Mouse (Mus musculus) stomach, postnatal 0 days (tissue): ENCODE measurements at regions not wholly inside any gene's neighbourhood (a gene's known extent, or its start where the extent isn't known, plus 50 kb on each side); places are given as distances from the start of the nearest gene placed in this dataset.
A peak's percentile ranks its signal among the peaks of the same experiment; 100 is the strongest.

Source experiments
- ATAC-seq: fragments of 200-750 bp; cut with Nextera tagmentation; 2 replicates; pipeline ENCODE4 v1.8.0; 2017; ENCODE audit not compliant: low FRiP score, low TSS enrichment
- DNase-seq: peaks from one replicate; pipeline ENCODE4 v3.0.0-alpha.2; 2016; ENCODE audit warnings: low spot score
- H3K27ac ChIP-seq: fragments of 300-500 bp; sonication (generic); replicated peaks from 2 replicates; pipeline ENCODE4 v1.5.1; 2014; ENCODE audit warnings: mild to moderate bottlenecking, control low read depth
- H3K27me3 ChIP-seq: fragments of 300-500 bp; sonication (generic); 2 replicates; pipeline ENCODE4 v1.6.1; 2014; ENCODE audit warnings: low read length; ENCODE audit not compliant: control insufficient read depth, insufficient read depth
- H3K36me3 ChIP-seq: fragments of 300-500 bp; sonication (generic); 2 replicates; pipeline ENCODE4 v1.6.1; 2014; ENCODE audit warnings: low read length, mixed read lengths; ENCODE audit not compliant: control insufficient read depth, insufficient read depth
- H3K4me1 ChIP-seq: fragments of 300-500 bp; sonication (generic); replicated peaks from 2 replicates; pipeline ENCODE4 v1.6.1; 2014; ENCODE audit warnings: antibody characterized with exemption; ENCODE audit not compliant: control insufficient read depth, insufficient read depth
- H3K4me2 ChIP-seq: fragments of 300-500 bp; sonication (generic); replicated peaks from 2 replicates; pipeline ENCODE4 v1.6.1; 2014; ENCODE audit warnings: low read depth, mild to moderate bottlenecking, control low read depth, moderate library complexity
- H3K4me3 ChIP-seq: fragments of 300-500 bp; sonication (generic); 2 replicates; pipeline ENCODE4 v1.5.1; 2014; ENCODE audit warnings: low read depth, low read length, control low read depth
- H3K9ac ChIP-seq: fragments of 300-500 bp; sonication (generic); 2 replicates; pipeline ENCODE4 v1.6.1; 2014; ENCODE audit warnings: mild to moderate bottlenecking, low read length, control low read depth, mixed read lengths
- H3K9me3 ChIP-seq: fragments of 300-500 bp; sonication (generic); 2 replicates; pipeline ENCODE4 v1.6.1; 2016; ENCODE audit warnings: low read length; ENCODE audit not compliant: control insufficient read depth
- CTCF ChIP-seq: IDR thresholded peaks from 2 replicates; pipeline ENCODE4 v1.5.1; 2016; ENCODE audit warnings: antibody characterized with exemption, low read depth, mild to moderate bottlenecking, moderate library complexity
- EP300 ChIP-seq: optimal IDR thresholded peaks from 2 replicates; pipeline ENCODE3; 2016; ENCODE audit warnings: antibody characterized with exemption
- WGBS: fragments of 180-500 bp; shearing (Covaris S2); extraction: QIAGEN DNeasy Blood & Tissue Kit; methylation state at CpG from one replicate; pipeline ENCODE4 v1.1.7; 2014; 5-methylcytosine and 5-hydroxymethylcytosine counted together

DNA sequence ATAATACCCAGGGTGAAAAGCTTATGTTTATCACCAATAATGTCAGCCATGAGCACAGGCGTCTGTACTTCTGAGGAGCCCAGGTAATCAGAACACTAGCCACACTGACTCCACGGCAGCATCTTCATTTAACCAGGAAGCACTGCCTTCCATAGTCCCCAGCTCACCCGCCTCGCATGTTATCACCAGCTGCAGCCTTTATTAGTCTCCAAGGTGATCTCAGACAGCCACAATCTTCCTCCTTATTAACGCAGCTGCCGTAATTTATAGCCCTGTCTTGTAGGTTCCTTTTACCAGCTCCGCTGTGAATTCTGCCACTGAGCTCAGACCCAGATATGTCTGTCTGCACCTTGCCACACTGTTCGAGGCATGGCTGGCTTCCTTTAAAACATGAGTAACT lies 127.2 kb upstream of the Sh3bp4 start:
- DNase-seq (no peak), ATAC-seq (no peak)
- Histone ChIP-seq H3K36me3 (no peaks in the 10 kb centered on the region), H3K9ac (no peak overlapping the region), H3K4me3 (no peak overlapping the region), H3K4me2 (no peak overlapping the region), H3K4me1 (no peaks in the 10 kb centered on the region), H3K27ac (no peak overlapping the region), H3K27me3 (no peaks in the 10 kb centered on the region), H3K9me3 (no peaks in the 10 kb centered on the region)
- WGBS, result 66% methylated on average over 8 of the region's 8 CpGs
- TF ChIP-seq EP300 (no peak), CTCF (no peak)

- Histone ChIP-seq H3K4me1 (no peaks in the 10 kb centered on the region), H3K27me3 (no peaks in the 10 kb centered on the region), H3K4me3 (no peak overlapping the region), H3K27ac (peak overlapping the region; percentile 40; the same call in 1 of the 2 replicates), H3K4me2 (no peak overlapping the region), H3K9me3 (no peaks in the 10 kb centered on the region), H3K36me3 (no peaks in the 10 kb centered on the region), H3K9ac (no peak overlapping the region)
- WGBS, result 76% methylated on average over 10 of the region's 10 CpGs
- DNase-seq (no peak), ATAC-seq (no peak)
- TF ChIP-seq CTCF (no peak), EP300 (no peak)
Measured at GRCm38 (mm10) chr1:88945868-88946267, 124.3 kb upstream of the Sh3bp4 start.

GRCm38 (mm10) chr1:88946374-88946773 lies 123.8 kb upstream of the Sh3bp4 start:
- ATAC-seq, result peak; percentile 49; the same call in 1 of the 2 replicates
- WGBS, result 36% methylated on average over 8 of the region's 8 CpGs

GRCm38 (mm10) chr1:88949911-88950310 lies 120.3 kb upstream of the Sh3bp4 start:
- no peak overlapping the region for H3K9ac ChIP-seq
- 70% methylated on average over 1 of the region's 1 CpGs for WGBS
- H3K27me3 ChIP-seq, result no peaks in the 10 kb centered on the region
- no peak overlapping the region for H3K4me2 ChIP-seq
- no peak for TF ChIP-seq EP300
- H3K9me3 ChIP-seq, result no peaks in the 10 kb centered on the region
- H3K4me1 ChIP-seq, result no peaks in the 10 kb centered on the region
- DNase-seq, result no peak
- H3K36me3 ChIP-seq, result no peaks in the 10 kb centered on the region
- ATAC-seq, result no peak; the same call in 1 of the 2 replicates
- H3K4me3 ChIP-seq, result no peak overlapping the region
- no peak overlapping the region for H3K27ac ChIP-seq

More at GRCm38 (mm10) chr1:88946374-88946773, 123.8 kb upstream of the Sh3bp4 start:
- H3K4me2 ChIP-seq, result no peak overlapping the region
- no peak overlapping the region for H3K4me3 ChIP-seq
- TF ChIP-seq EP300 (no peak), CTCF (no peak)
- DNase-seq, result no peak
- H3K4me1 ChIP-seq, result no peaks in the 10 kb centered on the region
- H3K27ac ChIP-seq, result no peak overlapping the region; the same call in 1 of the 2 replicates
- H3K9ac ChIP-seq, result no peak overlapping the region
- H3K9me3 ChIP-seq, result no peaks in the 10 kb centered on the region
- no peaks in the 10 kb centered on the region for H3K36me3 ChIP-seq
- H3K27me3 ChIP-seq, result no peaks in the 10 kb centered on the region

GRCm38 (mm10) chr1:88953516-88953915 lies 116.7 kb upstream of the Sh3bp4 start:
- no peaks in the 10 kb centered on the region for H3K4me1 ChIP-seq
- H3K9ac ChIP-seq, result no peak overlapping the region
- H3K4me2 ChIP-seq, result no peak overlapping the region
- no peaks in the 10 kb centered on the region for H3K27me3 ChIP-seq
- no peak overlapping the region for H3K27ac ChIP-seq
- DNase-seq, result no peak
- 67% methylated on average over 4 of the region's 4 CpGs for WGBS
- ATAC-seq, result no peak
- no peaks in the 10 kb centered on the region for H3K36me3 ChIP-seq
- H3K4me3 ChIP-seq, result no peak overlapping the region
- no peaks in the 10 kb centered on the region for H3K9me3 ChIP-seq
- TF ChIP-seq EP300, result no peak
- TF ChIP-seq CTCF, result no peak

DNA sequence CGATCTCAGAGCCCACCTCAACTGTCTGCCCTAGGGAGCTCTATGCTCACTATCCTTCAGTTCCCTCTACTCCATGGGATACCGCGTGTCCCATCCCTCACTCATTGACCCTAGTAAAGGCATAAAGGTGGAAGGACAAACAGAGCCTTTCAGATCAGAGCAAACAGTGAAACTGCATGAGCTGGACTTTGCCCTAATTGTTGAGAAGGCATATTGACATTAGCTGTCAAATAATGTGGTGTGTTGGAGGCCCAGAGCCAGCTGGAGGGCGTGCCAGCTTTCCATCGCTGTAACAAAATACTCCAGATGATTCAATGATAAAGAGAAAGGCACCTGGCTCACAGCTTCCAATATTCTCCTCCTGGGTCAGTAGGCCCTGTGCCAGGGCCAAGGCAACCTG lies 115.4 kb upstream of the Sh3bp4 start:
- Histone ChIP-seq H3K4me1 (no peaks in the 10 kb centered on the region), H3K27ac (0 out of 2 replicates have a peak overlapping the region, but pooled peaks have one; percentile 5), H3K9ac (no peak overlapping the region), H3K4me2 (no peak overlapping the region), H3K9me3 (no peaks in the 10 kb centered on the region), H3K27me3 (no peaks in the 10 kb centered on the region), H3K36me3 (no peaks in the 10 kb centered on the region), H3K4me3 (no peak overlapping the region)
- DNase-seq (peak; percentile 83), ATAC-seq (peak; percentile 92)
- TF ChIP-seq CTCF (0 out of 2 replicates have a peak, but pooled peaks have one; percentile 13), EP300 (no peak)
- 46% methylated on average over 5 of the region's 5 CpGs for WGBS
